Mouse (Mus musculus) cerebellum, adult 2 months (tissue): ENCODE measurements around the gene Nrg3. TPM values are rescaled to one million over a fixed set of nuclear protein-coding genes. Genes with fewer than 3 reads are reported as not detected.
A peak's percentile ranks its signal among the peaks of the same experiment; 100 is the strongest.

Experiments
- DNase-seq, 2 experiments: peaks; one replicate each; pipeline ENCODE4 v3.0.0; 2021
- H3K27ac ChIP-seq: fragments of 200-500 bp; 2 replicates; pipeline ENCODE4 v1.5.1; 2012; ENCODE audit warnings: low read length, control low read depth, inconsistent platforms; ENCODE audit not compliant: insufficient read depth
- H3K27me3 ChIP-seq: fragments of 200-500 bp; 2 replicates; pipeline ENCODE4 v1.6.1; 2012; ENCODE audit warnings: inconsistent platforms, mild to moderate bottlenecking, low read length, moderate library complexity; ENCODE audit not compliant: control insufficient read depth, insufficient read depth
- H3K4me1 ChIP-seq: fragments of 200-500 bp; 2 replicates; pipeline ENCODE4 v1.6.1; 2011; ENCODE audit warnings: low read length; ENCODE audit not compliant: control insufficient read depth, insufficient read depth
- H3K4me3 ChIP-seq: fragments of 200-500 bp; replicated peaks from 2 replicates; pipeline ENCODE3; 2011; ENCODE audit warnings: mild to moderate bottlenecking, low read depth, low read length, control low read depth; ENCODE audit not compliant: insufficient read depth
- CTCF ChIP-seq: fragments of 200-500 bp; IDR thresholded peaks from 2 replicates; pipeline ENCODE4 v1.5.1; 2011; ENCODE audit warnings: low read depth, mild to moderate bottlenecking, control low read depth, low read length, moderate library complexity, borderline replicate concordance; ENCODE audit not compliant: insufficient read depth
- POLR2A ChIP-seq: fragments of 200-500 bp; IDR thresholded peaks from 2 replicates; pipeline ENCODE4 v1.6.1; 2011; ENCODE audit warnings: low read length, control low read depth, borderline replicate concordance; ENCODE audit not compliant: insufficient read depth
- WGBS: fragments of 180-500 bp; shearing (Covaris S2); methylation state at CpG from one replicate; pipeline ENCODE4 v1.1.7; 2018; 5-methylcytosine and 5-hydroxymethylcytosine counted together
- polyA plus RNA-seq: library from polyadenylated mRNA; depleted of rRNA; stranded (reverse); fragments of >200 nt; gene quantifications from 2 replicates; pipeline ENCODE4 v1.2.3, GENCODE M21; 2012

The Nrg3 gene
- polyA plus RNA-seq, 1 experiment = 14.6 TPM

- no peaks in the 10 kb centered on the region for H3K27me3 ChIP-seq
- TF ChIP-seq POLR2A = no peak
- no peak for TF ChIP-seq CTCF
- DNase-seq = no peak
- H3K4me3 ChIP-seq = no peak overlapping the region
- H3K27ac ChIP-seq = no peak overlapping the region
- 35% methylated on average over 5 of the region's 5 CpGs for WGBS
- no peaks in the 10 kb centered on the region for H3K4me1 ChIP-seq
These were observed 697.4 kb downstream of the Nrg3 start for GRCm38 (mm10) chr14:38775291-38776116.

- TF ChIP-seq POLR2A (no peak), CTCF (no peak)
- no peak overlapping the region for H3K27ac ChIP-seq
- no peaks in the 10 kb centered on the region for H3K4me1 ChIP-seq
- H3K4me3 ChIP-seq = no peak overlapping the region
- H3K27me3 ChIP-seq = no peaks in the 10 kb centered on the region
- DNase-seq = no peak
- WGBS = 83% methylated on average over 1 of the region's 1 CpGs
These were observed 698.1 kb downstream of the Nrg3 start for GRCm38 (mm10) chr14:38774811-38775210.

GRCm38 (mm10) chr14:38730465-38730864, 742.4 kb downstream of the Nrg3 start:
- DNase-seq = no peak
- H3K27ac ChIP-seq = no peak overlapping the region
- TF ChIP-seq POLR2A (no peak), CTCF (no peak)
- H3K4me1 ChIP-seq = no peaks in the 10 kb centered on the region
- no peaks in the 10 kb centered on the region for H3K27me3 ChIP-seq
- no peak overlapping the region for H3K4me3 ChIP-seq

- Histone ChIP-seq H3K4me1 (peaks cover 6% of the 10 kb centered on the region; the same call in 1 of the 2 replicates), H3K27me3 (no peaks in the 10 kb centered on the region), H3K27ac (no peak overlapping the region), H3K4me3 (no peak overlapping the region)
- TF ChIP-seq CTCF = no peak
- no peak for TF ChIP-seq POLR2A
- DNase-seq = peak in 1 of 2 experiments; percentile 12
- 23% methylated on average over 4 of the region's 4 CpGs for WGBS
These were observed 769.0 kb downstream of the Nrg3 start for GRCm38 (mm10) chr14:38703894-38704293.

- 48% methylated on average over 9 of the region's 9 CpGs for WGBS
- peak in 1 of 2 experiments; percentile 9 for DNase-seq
- Histone ChIP-seq H3K4me1 (peaks cover 6% of the 10 kb centered on the region; the same call in 1 of the 2 replicates), H3K4me3 (no peak overlapping the region), H3K27me3 (no peaks in the 10 kb centered on the region), H3K27ac (no peak overlapping the region)
- TF ChIP-seq POLR2A (no peak), CTCF (no peak)
These were observed 770.1 kb downstream of the Nrg3 start for GRCm38 (mm10) chr14:38702596-38703393.

GRCm38 (mm10) chr14:38701413-38701812, 771.5 kb downstream of the Nrg3 start:
- H3K4me3 ChIP-seq = no peak overlapping the region
- 38% methylated on average over 1 of the region's 1 CpGs for WGBS
- no peak for DNase-seq
- no peak overlapping the region for H3K27ac ChIP-seq
- no peaks in the 10 kb centered on the region for H3K27me3 ChIP-seq
- H3K4me1 ChIP-seq = peaks cover 6% of the 10 kb centered on the region; the same call in 1 of the 2 replicates
- TF ChIP-seq POLR2A (no peak), CTCF (no peak)

GRCm38 (mm10) chr14:38700972-38701371, 771.9 kb downstream of the Nrg3 start:
- TF ChIP-seq POLR2A (no peak), CTCF (no peak)
- Histone ChIP-seq H3K27me3 (no peaks in the 10 kb centered on the region), H3K27ac (no peak overlapping the region), H3K4me3 (no peak overlapping the region), H3K4me1 (peaks cover 6% of the 10 kb centered on the region; the same call in 1 of the 2 replicates)
- WGBS = 91% methylated on average over 3 of the region's 3 CpGs
- DNase-seq = no peak

GRCm38 (mm10) chr14:38659973-38660372, 812.9 kb downstream of the Nrg3 start:
- H3K4me1 ChIP-seq = no peaks in the 10 kb centered on the region
- no peaks in the 10 kb centered on the region for H3K27me3 ChIP-seq
- WGBS = 55% methylated on average over 1 of the region's 1 CpGs
- H3K4me3 ChIP-seq = no peak overlapping the region
- TF ChIP-seq POLR2A (no peak), CTCF (no peak)
- no peak for DNase-seq
- no peak overlapping the region for H3K27ac ChIP-seq

GRCm38 (mm10) chr14:38637070-38637469, 835.8 kb downstream of the Nrg3 start:
- no peak for DNase-seq
- TF ChIP-seq POLR2A (no peak), CTCF (no peak)
- no peak overlapping the region for H3K27ac ChIP-seq
- whole genome bisulfite sequencing = 90% methylated on average over 3 of the region's 3 CpGs
- H3K27me3 ChIP-seq = no peaks in the 10 kb centered on the region
- no peaks in the 10 kb centered on the region for H3K4me1 ChIP-seq
- no peak overlapping the region for H3K4me3 ChIP-seq
